Mouse (Mus musculus) activated CD4-positive, CD25-positive, alpha-beta regulatory T cell, adult 4 months (primary cell): Measurements from ENCODE around the gene Krt76. TPM values are rescaled to one million over a fixed set of nuclear protein-coding genes. Genes with fewer than 3 reads are reported as not detected.

ENCODE experiments used
- ATAC-seq: one replicate; pipeline ENCODE4 v1.8.0; 2017
- polyA plus RNA-seq, 2 experiments: library from polyadenylated mRNA; unstranded; fragments of 100-300 nt; shearing (Covaris generic); gene quantifications; one replicate each; pipeline ENCODE4 v1.2.1; 2017

The Krt76 gene
- polyA plus RNA-seq, 2 experiments from 2014 or later = not detected

GRCm38 (mm10) chr15:101860421-101861130 is 32.1 kb downstream of the Krt76 start:
- ATAC-seq = no peak

GRCm38 (mm10) chr15:101859735-101860170 is 33.0 kb downstream of the Krt76 start:
- ATAC-seq = no peak

GRCm38 (mm10) chr15:101858673-101859425 is 33.9 kb downstream of the Krt76 start:
- no peak for ATAC-seq

- no peak for ATAC-seq
These were observed 36.0 kb downstream of the Krt76 start for GRCm38 (mm10) chr15:101856696-101857095.

GRCm38 (mm10) chr15:101855732-101856131 is 37.0 kb downstream of the Krt76 start:
- no peak for ATAC-seq

DNA sequence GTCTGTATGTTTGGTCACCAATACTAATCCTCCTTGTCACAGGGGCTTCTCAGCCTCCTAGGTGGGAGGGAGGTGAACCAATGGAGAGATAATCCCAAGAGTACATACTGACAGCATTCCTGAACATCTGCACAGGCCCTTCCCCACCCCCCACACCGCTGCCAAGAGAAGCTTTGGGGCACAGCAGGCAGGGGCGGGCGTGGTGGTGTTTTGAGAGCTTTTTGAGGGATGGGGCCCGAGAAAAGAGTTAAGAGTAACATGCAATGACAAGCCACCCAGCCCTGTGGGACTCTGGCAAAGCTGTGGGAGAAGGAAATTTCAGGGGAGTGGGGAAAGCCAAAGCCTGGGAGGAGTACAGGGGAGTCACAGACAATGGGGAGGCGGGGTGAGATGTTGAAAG is 38.4 kb downstream of the Krt76 start:
- ATAC-seq = no peak

- ATAC-seq = no peak
These were observed 40.1 kb downstream of the Krt76 start for GRCm38 (mm10) chr15:101852571-101852970.

DNA sequence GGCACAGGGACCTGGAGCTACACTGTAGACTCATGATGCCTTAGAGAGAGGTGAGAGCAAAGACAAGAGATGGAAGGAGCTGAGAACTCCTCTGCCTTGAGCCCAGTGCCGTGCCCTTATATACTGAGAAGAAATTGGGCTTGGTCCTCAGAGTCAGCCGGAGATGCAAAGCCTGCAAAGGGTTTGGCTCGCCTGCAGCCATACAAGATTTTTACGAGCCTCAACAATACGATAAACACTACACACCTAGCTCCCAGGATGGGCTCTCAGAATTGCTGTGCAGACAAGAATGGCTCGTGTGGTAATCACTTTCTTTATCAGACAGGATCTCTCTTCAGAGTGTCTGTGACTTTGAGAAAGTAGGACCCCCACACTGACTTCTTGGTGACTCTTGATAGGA is 42.0 kb downstream of the Krt76 start, which contains the start of gene Krt1:
Krt1 (minus strand) TSS at position 101 of the 400 bp plus-strand sequence.
- ATAC-seq = no peak

- ATAC-seq = peak; percentile 54
These were observed 46.7 kb downstream of the Krt76 start for GRCm38 (mm10) chr15:101845971-101846403.

- ATAC-seq = no peak
These were observed 49.5 kb downstream of the Krt76 start for GRCm38 (mm10) chr15:101843192-101843591.

DNA sequence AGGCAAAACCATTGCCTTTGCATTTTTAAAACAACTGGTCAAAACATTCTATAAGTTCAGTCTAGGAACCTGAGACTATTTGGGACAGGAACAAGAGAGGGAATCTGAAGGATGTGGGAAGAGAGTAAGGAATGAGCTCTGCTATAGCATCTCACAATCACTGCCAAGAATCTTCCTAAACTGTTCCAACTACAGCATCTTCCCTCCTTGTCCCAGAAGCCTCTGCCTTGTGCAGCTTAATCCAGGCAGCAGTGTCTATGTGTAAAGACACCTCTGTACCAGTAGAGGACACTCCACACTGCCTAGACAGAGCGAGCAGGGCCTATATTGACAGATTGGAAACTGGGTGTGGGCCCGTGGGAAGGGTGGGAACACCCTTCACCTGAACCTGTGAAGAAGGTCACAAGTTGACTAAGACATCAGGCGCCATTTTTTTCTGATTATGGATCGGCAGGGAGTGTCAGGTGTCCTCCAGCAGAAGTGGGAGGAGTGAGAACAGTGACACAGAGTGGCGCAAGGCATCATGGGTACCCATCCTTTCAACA is 57.9 kb downstream of the Krt76 start:
- ATAC-seq = no peak

Other genes starting within 250 kb of the Krt76 start
- gene Gm5478, start 245.5 kb downstream of the Krt76 start, polyA plus RNA-seq = not detected
- under 1 TPM in 1 of 2 experiments, not detected in 1; 0.24 TPM for gene Krt6b, start 212.6 kb downstream of the Krt76 start, polyA plus RNA-seq
- gene Krt6a, start 198.6 kb downstream of the Krt76 start, polyA plus RNA-seq = not detected
- not detected for gene Krt5, start 180.0 kb downstream of the Krt76 start, polyA plus RNA-seq
- gene Krt71, start 149.8 kb downstream of the Krt76 start, polyA plus RNA-seq = not detected
- not detected for gene Krt72, start 106.5 kb downstream of the Krt76 start, polyA plus RNA-seq
- not detected for gene Krt73, start 90.6 kb downstream of the Krt76 start, polyA plus RNA-seq
- gene Krt2, start 74.8 kb downstream of the Krt76 start, polyA plus RNA-seq = not detected
- not detected for gene Krt1, start 42.1 kb downstream of the Krt76 start, polyA plus RNA-seq
- gene Krt77, start 23.2 kb downstream of the Krt76 start, polyA plus RNA-seq = not detected
- not detected for gene Krt4, start 31.8 kb upstream of the Krt76 start, polyA plus RNA-seq
- gene Krt79, start 47.4 kb upstream of the Krt76 start, polyA plus RNA-seq = not detected
- gene Krt78, start 61.4 kb upstream of the Krt76 start, polyA plus RNA-seq = not detected
- not detected for gene Krt8, start 111.6 kb upstream of the Krt76 start, polyA plus RNA-seq
- gene Krt18, start 135.3 kb upstream of the Krt76 start, polyA plus RNA-seq = not detected
- 100 to 1,000 TPM in 1 of 2 experiments, 10 to 100 TPM in 1; 87.7 to 132 TPM for gene Eif4b, start 180.9 kb upstream of the Krt76 start, polyA plus RNA-seq
- gene Tns2, start 207.5 kb upstream of the Krt76 start, polyA plus RNA-seq = 1 to 10 TPM; 1.5 to 2.9 TPM
- 10 to 100 TPM; 19.5 to 42.0 TPM for gene Spryd3, start 243.3 kb upstream of the Krt76 start, polyA plus RNA-seq